Mouse (Mus musculus): ENCODE measurements around the gene Trpm3. TPM values are rescaled to one million over a fixed set of nuclear protein-coding genes. Genes with fewer than 3 reads are reported as not detected.
"Not testable (repeated sequence)": the region's sequence is repeated elsewhere in the genome, so short reads cannot be mapped to it uniquely, and the experiment has no call there.

Gene Trpm3
- polyA plus RNA-seq, 1 experiment from 2014 or later = 37.2 TPM

DNA sequence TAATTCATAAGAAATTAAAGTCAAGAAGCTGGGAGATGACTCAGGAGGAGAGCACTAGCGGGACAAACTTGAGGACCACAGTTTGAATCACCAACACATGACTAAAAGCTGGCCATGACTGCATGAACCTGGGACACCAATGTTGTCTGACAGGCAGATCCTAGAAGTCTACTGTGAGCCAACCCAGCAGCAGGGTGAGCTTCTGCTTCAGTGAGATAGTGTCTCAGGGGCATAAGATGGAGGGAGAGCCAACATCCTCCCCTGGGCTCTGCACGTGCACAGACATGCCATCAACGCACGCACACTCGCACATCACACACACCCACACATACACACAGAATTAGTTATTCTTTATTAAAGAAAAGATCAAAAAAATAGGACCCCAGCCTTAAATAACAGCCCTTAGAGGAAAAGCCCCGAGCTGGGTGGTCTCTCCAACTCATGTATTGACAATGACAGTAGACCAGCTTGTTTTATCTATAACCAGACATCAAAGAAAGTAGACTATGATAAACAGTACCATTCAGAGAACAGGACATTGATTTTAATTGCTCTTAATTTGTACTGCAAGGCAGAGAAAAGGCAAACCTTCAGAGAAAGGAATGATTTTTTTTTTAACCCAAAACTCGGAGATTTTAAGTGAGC, 884.6 kb downstream of the Trpm3 start:
- no peak for ATAC-seq (ENCODE audit: low FRiP score, low read depth)

GRCm38 (mm10) chr19:23024821-23025220, 886.0 kb downstream of the Trpm3 start:
- Histone ChIP-seq H3K27me3 (no peaks in the 10 kb centered on the region), H3K27ac (replicated peaks) (no peak overlapping the region), H3K4me3 (no peak overlapping the region), H3K4me1 (replicated peaks) (no peaks in the 10 kb centered on the region), H3K9ac (no peak overlapping the region), H3K4me2 (no peak overlapping the region), H3K9me3 (no peaks in the 10 kb centered on the region), H3K36me3 (no peaks in the 10 kb centered on the region)
- no peak for ATAC-seq (ENCODE audit: low FRiP score, low read depth)
- 91% methylated on average over 4 of the region's 4 CpGs for WGBS

More for the DNA sequence above, 884.6 kb downstream of the Trpm3 start:
- Histone ChIP-seq H3K4me3 (no peak overlapping the region), H3K36me3 (no peaks in the 10 kb centered on the region), H3K27ac (replicated peaks) (no peak overlapping the region), H3K9ac (no peak overlapping the region), H3K9me3 (no peaks in the 10 kb centered on the region), H3K4me2 (no peak overlapping the region), H3K27me3 (no peaks in the 10 kb centered on the region), H3K4me1 (replicated peaks) (no peaks in the 10 kb centered on the region)
- WGBS = 89% methylated on average over 7 of the region's 7 CpGs

DNA sequence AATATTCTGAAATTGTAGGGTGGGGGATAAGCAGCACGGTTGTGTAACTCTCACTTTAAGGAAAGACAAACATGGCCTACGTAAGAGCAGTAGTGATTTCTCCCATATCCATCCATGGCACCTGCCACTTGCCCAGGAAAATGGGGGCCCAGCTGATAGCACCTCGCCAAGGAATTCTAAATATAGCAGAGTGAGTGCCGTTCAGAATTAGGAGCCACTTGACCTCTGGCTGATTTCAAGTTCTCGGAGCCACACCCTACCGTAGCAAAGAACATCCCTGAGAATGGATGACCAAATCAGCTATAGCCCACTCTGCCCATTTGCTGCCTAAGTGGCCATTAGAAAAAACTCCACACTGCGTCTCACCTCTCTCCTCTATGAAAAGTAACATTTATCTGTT, 887.6 kb downstream of the Trpm3 start:
- H3K4me1 ChIP-seq (replicated peaks) = no peaks in the 10 kb centered on the region
- no peak for ATAC-seq (ENCODE audit: low FRiP score, low read depth)
- H3K36me3 ChIP-seq = no peaks in the 10 kb centered on the region
- no peak overlapping the region for H3K4me2 ChIP-seq
- WGBS = 95% methylated on average over 7 of the region's 7 CpGs
- H3K9me3 ChIP-seq = no peaks in the 10 kb centered on the region
- H3K27me3 ChIP-seq = no peaks in the 10 kb centered on the region
- no peak overlapping the region for H3K4me3 ChIP-seq
- H3K27ac ChIP-seq (replicated peaks) = no peak overlapping the region
- H3K9ac ChIP-seq = no peak overlapping the region

DNA sequence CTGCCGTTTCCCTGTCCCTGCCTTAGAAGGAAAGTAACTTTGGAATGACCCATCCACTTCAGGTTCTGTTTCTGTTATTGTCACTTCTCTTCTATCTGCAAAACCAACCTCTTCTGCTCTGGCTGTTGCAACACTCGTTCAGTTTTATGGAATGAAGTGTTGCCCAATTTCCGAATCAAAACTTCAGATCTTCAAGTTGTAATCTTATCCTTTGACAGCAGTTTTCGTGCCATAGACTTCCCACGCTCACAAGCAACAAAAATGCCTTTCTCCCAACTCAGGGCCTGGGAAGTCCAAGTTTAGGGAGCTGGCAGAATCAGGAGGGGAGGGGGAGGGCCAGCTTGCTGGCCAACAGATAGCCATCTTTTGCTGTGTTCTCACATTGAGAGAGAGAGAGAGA, 889.4 kb downstream of the Trpm3 start:
- H3K4me2 ChIP-seq = no peak overlapping the region
- ATAC-seq (ENCODE audit: low FRiP score, low read depth) = no peak
- no peaks in the 10 kb centered on the region for H3K36me3 ChIP-seq
- H3K27me3 ChIP-seq = no peaks in the 10 kb centered on the region
- H3K9me3 ChIP-seq = no peaks in the 10 kb centered on the region
- 88% methylated on average over 5 of the region's 5 CpGs for WGBS
- H3K27ac ChIP-seq (replicated peaks) = no peak overlapping the region
- H3K4me1 ChIP-seq (replicated peaks) = no peaks in the 10 kb centered on the region
- H3K9ac ChIP-seq = no peak overlapping the region
- no peak overlapping the region for H3K4me3 ChIP-seq

DNA sequence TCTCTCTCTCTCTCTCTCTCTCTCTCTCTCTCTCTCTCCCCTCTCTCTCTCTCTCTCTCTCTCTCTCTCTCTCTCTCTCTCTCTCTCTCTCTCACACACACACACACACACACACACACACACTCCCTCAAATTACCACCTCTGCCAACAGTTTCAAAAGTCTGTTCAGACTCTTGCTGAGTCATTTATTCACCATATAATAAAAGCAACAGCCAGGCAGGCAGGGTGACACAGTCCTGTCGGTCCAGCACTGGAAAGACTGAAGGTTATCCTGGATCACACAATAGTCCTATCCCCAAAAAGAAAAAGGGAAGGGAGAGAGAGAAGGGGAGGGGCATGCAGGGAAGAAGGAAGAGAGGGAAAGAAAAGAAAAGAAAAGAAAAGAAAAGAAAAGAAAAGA, 894.5 kb downstream of the Trpm3 start:
- H3K4me2 ChIP-seq; H3K4me1 ChIP-seq (replicated peaks); ATAC-seq (ENCODE audit: low FRiP score, low read depth); H3K4me3 ChIP-seq; H3K36me3 ChIP-seq; H3K27ac ChIP-seq (replicated peaks); H3K9me3 ChIP-seq; H3K27me3 ChIP-seq; H3K9ac ChIP-seq: not testable (repeated sequence)
- 51% methylated on average over 1 of the region's 1 CpGs for WGBS

- ATAC-seq (ENCODE audit: low FRiP score, low read depth) = no peak
- Histone ChIP-seq H3K27ac (replicated peaks) (no peak overlapping the region), H3K9ac (no peak overlapping the region), H3K9me3 (no peaks in the 10 kb centered on the region), H3K4me3 (no peak overlapping the region), H3K36me3 (no peaks in the 10 kb centered on the region), H3K4me2 (no peak overlapping the region), H3K27me3 (no peaks in the 10 kb centered on the region), H3K4me1 (replicated peaks) (0 out of 2 replicates have a peak, but pooled peaks cover 3% of the 10 kb centered on the region)
- WGBS = 78% methylated on average over 5 of the region's 5 CpGs
Observed at GRCm38 (mm10) chr19:23034117-23034516, 895.3 kb downstream of the Trpm3 start.

DNA sequence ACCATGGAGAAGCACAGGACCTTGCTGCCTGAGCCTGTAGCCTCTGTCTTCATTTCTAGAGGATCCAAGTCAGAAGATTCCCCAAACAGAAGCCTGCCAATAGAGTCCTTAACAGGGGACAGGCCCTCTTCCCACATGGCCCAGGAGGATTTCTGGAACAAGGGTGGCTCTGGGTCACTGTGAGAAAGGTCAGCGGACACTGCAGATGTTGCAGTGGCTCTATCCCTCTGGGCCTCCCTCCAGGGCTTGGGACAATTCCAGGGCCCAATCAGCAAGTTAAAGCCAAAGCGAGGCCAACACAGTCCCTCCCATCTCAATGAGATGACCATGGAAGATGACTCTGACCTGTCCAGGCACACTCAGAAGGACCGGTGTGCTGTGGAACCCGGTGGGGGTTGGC, 896.1 kb downstream of the Trpm3 start:
- WGBS = 90% methylated on average over 4 of the region's 4 CpGs
- Histone ChIP-seq H3K9ac (no peak overlapping the region), H3K4me1 (replicated peaks) (0 out of 2 replicates have a peak, but pooled peaks cover 3% of the 10 kb centered on the region), H3K9me3 (no peaks in the 10 kb centered on the region), H3K4me3 (no peak overlapping the region), H3K36me3 (no peaks in the 10 kb centered on the region), H3K27ac (replicated peaks) (no peak overlapping the region), H3K27me3 (no peaks in the 10 kb centered on the region), H3K4me2 (no peak overlapping the region)
- no peak for ATAC-seq (ENCODE audit: low FRiP score, low read depth)

GRCm38 (mm10) chr19:23035786-23036185, 896.9 kb downstream of the Trpm3 start:
- 0 out of 2 replicates have a peak, but pooled peaks cover 3% of the 10 kb centered on the region for H3K4me1 ChIP-seq (replicated peaks)
- H3K27ac ChIP-seq (replicated peaks) = no peak overlapping the region
- no peak for ATAC-seq (ENCODE audit: low FRiP score, low read depth)
- no peak overlapping the region for H3K4me2 ChIP-seq
- 89% methylated on average over 3 of the region's 3 CpGs for WGBS
- no peaks in the 10 kb centered on the region for H3K36me3 ChIP-seq
- no peak overlapping the region for H3K4me3 ChIP-seq
- no peak overlapping the region for H3K9ac ChIP-seq
- H3K27me3 ChIP-seq = no peaks in the 10 kb centered on the region
- H3K9me3 ChIP-seq = no peaks in the 10 kb centered on the region

DNA sequence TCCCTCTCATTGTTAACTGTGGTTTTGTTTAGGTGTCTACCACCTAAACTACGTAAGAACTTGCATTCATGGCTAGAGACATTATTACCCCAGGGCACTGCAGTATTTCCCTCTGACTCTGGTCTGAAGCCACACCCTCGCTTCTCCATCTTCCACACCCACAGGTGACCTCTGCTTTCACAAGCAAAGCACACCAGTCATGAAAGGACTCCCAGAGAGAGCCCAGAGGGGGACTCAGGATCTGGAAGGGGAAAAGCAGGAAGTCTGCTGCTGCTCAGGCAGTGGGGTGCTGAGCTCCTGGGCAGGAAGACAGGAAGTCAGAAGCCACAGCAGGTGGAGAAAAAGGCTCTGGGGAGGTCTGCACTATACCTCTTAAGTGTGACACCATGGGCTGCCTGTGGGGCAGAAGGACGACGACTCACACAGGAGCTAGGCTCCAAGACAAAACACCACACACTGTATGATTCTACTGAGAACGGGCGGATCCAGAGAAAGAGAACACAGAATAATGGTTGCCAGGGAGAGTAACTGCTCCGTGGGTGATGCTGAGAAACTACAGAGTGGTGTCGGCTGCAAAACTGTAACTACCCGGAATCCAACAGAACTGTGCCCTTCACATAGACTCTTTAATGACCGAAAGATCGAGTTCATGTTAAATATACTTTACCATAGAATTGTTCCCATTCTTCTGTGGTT, 898.1 kb downstream of the Trpm3 start:
- no peaks in the 10 kb centered on the region for H3K27me3 ChIP-seq

GRCm38 (mm10) chr19:23037499-23037898, 898.7 kb downstream of the Trpm3 start:
- Histone ChIP-seq H3K36me3 (no peaks in the 10 kb centered on the region), H3K4me3 (no peak overlapping the region), H3K9me3 (no peaks in the 10 kb centered on the region), H3K27ac (replicated peaks) (no peak overlapping the region), H3K27me3 (no peaks in the 10 kb centered on the region), H3K4me2 (no peak overlapping the region), H3K4me1 (replicated peaks) (0 out of 2 replicates have a peak, but pooled peaks cover 3% of the 10 kb centered on the region), H3K9ac (no peak overlapping the region)
- no peak for ATAC-seq (ENCODE audit: low FRiP score, low read depth)
- 84% methylated on average over 14 of the region's 14 CpGs for WGBS

More for the DNA sequence above, 898.1 kb downstream of the Trpm3 start:
- Histone ChIP-seq H3K4me3 (no peak overlapping the region), H3K4me1 (replicated peaks) (0 out of 2 replicates have a peak, but pooled peaks cover 3% of the 10 kb centered on the region), H3K36me3 (no peaks in the 10 kb centered on the region), H3K27ac (replicated peaks) (no peak overlapping the region), H3K9ac (no peak overlapping the region), H3K9me3 (no peaks in the 10 kb centered on the region), H3K4me2 (no peak overlapping the region)
- WGBS = 50% methylated on average over 11 of the region's 11 CpGs
- no peak for ATAC-seq (ENCODE audit: low FRiP score, low read depth)

DNA sequence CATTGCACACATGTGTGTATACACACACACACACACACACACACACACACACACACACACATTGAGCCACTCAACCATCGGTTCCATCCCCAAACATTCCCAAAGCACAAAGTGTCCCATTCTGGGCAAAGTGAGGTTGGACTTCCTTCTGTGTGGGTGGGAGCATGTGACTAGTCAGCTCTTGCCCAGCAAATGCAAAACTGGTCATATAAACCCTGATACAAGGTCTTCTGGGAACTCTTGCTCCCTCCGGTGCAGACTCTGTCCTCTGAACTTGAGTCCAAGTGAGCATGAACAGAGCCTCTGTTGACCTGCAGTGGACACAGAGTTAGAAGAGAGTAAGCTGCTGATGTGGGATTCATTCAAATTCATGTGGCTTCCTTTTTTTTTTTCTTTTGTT, 899.5 kb downstream of the Trpm3 start:
- no peaks in the 10 kb centered on the region for H3K9me3 ChIP-seq
- WGBS = 92% methylated on average over 2 of the region's 2 CpGs

DNA sequence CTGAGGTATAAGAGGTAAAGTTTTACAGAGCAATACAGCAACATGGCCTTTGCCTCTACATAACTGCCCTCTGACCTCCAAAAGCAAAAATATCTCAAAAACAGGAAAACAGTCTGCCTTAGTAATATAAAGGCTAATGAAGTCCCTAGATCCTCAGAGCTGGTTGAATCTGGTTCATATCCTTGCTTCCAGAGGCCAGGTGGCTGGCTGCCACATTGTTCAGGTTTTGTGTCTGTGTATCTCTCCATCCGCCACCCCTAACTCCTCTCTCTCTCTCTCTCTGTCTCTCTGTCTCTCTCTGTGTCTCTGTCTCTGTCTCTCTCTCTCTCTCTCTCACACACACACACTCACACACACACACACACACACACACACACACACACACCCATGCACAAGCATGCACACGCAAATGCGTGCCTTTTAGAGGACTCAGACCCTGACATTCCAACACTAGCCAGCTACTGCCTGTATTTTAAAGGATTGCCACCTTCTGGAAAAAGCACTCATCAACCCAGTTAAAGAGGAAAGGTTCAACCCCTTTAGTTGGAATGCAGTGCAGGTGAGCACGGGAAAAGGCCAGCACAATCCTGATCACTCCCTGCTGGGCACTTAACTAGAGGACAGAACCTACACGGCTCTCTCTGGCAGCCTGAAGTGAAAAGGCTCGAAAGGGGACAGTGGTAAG, 902.8 kb downstream of the Trpm3 start:
- H3K9ac ChIP-seq = no peak overlapping the region
- H3K9me3 ChIP-seq = no peaks in the 10 kb centered on the region
- H3K4me1 ChIP-seq (replicated peaks) = 0 out of 2 replicates have a peak, but pooled peaks cover 3% of the 10 kb centered on the region
- ATAC-seq (ENCODE audit: low FRiP score, low read depth) = no peak
- no peak overlapping the region for H3K27ac ChIP-seq (replicated peaks)
- H3K27me3 ChIP-seq = no peaks in the 10 kb centered on the region
- no peaks in the 10 kb centered on the region for H3K36me3 ChIP-seq
- H3K4me2 ChIP-seq = no peak overlapping the region
- 64% methylated on average over 6 of the region's 6 CpGs for WGBS
- H3K4me3 ChIP-seq = no peak overlapping the region

More for the DNA sequence above, 899.5 kb downstream of the Trpm3 start:
- ATAC-seq (ENCODE audit: low FRiP score, low read depth) = no peak
- Histone ChIP-seq H3K36me3 (no peaks in the 10 kb centered on the region), H3K9ac (no peak overlapping the region), H3K4me3 (no peak overlapping the region), H3K27ac (replicated peaks) (no peak overlapping the region), H3K4me2 (no peak overlapping the region), H3K27me3 (no peaks in the 10 kb centered on the region), H3K4me1 (replicated peaks) (0 out of 2 replicates have a peak, but pooled peaks cover 3% of the 10 kb centered on the region)
